Mouse (Mus musculus) lung, postnatal 25 days (tissue): ENCODE data around the gene Ppp1r3e.
A peak's percentile ranks its signal among the peaks of the same experiment; 100 is the strongest.

Source experiments
- DNase-seq: peaks from one replicate; pipeline ENCODE4 v3.0.0; 2022; ENCODE audit warnings: low spot score

Gene Ppp1r3e

GRCm38 (mm10) chr14:54883154-54884021 lies 6.0 kb upstream of the Ppp1r3e start, which contains the start of the genes Bcl2l2 and Gm20521:
TSS of gene Bcl2l2 (plus strand) at chr14:54883377.
TSS of gene Gm20521 (plus strand) at chr14:54883441.
- peak; percentile 82 for DNase-seq

GRCm38 (mm10) chr14:54876539-54877047 lies 757 bp downstream of the Ppp1r3e start:
- DNase-seq, result peak; percentile 89

- peak; percentile 23 for DNase-seq
These were observed 1.4 kb downstream of the Ppp1r3e start for GRCm38 (mm10) chr14:54875844-54876538.

DNA sequence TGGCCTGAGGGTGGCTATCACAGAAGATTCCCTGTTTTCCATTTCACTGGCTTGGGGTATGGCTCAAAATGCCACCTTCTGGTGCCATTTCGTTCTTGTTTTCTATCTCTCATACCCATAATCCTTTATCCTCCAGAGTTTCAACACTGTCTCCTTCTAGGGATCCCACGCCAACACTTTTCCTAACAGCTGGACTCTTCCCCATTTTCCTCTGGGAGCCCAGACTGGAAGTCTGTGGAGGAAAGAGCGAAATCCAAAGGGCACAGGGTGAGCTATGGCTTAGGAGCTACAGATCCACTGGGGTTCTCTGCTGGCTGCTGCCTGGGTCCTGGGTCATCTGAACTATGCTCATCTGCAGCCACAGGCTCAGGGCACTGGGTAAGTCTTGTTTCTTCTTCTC lies 3.2 kb downstream of the Ppp1r3e start:
- DNase-seq, result no peak

DNA sequence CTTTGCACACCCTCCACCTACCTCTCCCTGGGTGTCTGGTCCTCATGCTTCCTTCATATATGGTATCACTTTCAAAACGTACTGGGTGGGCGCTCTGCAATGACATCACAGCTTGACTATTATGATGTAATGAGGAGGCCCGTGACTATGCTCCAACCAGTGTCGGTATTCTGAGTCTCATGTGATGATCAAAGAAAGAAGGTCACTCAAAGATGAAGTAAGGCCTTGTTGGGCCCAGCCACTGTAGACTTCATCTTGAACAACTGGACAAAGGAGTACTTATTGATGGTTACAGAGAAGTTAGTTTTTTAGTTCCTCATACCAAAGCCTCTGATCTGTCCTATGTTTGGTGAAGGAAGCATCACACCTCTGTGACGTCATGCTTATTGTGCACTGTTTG lies 6.5 kb downstream of the Ppp1r3e start, which contains the start of gene Homez:
Homez (minus strand) TSS at position 101 of the 400 bp plus-strand sequence.
- DNase-seq, result no peak

DNA sequence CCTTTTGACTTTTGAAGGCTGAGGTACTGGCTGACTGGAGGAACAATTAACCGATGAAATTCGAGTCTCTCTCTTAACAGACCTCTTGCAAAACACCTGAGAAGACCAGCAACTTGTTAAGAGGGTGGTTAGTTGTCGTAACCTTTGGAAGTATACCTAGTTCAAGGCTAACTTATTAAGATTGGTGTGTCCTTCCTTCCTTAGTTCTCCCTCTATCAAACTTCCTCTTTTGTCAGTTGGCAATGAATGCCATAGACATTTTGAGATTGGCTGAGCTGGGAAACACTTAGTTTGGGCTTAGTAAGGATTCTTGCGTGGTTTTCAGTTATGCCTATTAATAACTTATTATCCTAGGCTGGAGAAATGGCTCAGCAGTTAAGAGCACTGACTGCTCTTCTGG lies 9.3 kb downstream of the Ppp1r3e start:
- no peak for DNase-seq

GRCm38 (mm10) chr14:54866936-54867335 lies 10.4 kb downstream of the Ppp1r3e start:
- no peak for DNase-seq

DNA sequence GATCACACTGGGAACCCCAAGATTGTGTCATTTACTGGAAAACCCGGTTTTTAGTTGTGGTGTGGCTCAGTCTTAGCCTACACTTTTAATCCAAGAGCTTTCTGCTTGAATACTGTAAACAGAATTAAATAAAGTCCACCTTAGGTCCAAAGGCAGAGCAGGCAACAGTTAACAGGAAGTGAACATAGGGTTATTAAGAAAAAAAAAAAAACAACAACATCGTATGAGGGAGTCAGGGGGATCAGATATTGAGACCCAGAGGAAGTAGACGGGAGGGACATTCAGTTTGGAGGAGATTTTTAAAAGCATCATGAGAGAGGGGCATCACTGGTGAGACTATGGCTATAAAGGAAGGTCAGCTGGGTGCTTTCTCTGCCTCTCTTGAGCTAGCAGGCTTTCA lies 11.1 kb downstream of the Ppp1r3e start:
- no peak for DNase-seq

- DNase-seq, result no peak
These were observed 11.7 kb downstream of the Ppp1r3e start for GRCm38 (mm10) chr14:54865626-54866025.

- DNase-seq, result no peak
These were observed 12.9 kb downstream of the Ppp1r3e start for GRCm38 (mm10) chr14:54864313-54865036.

- peak; percentile 94 for DNase-seq
These were observed 13.6 kb downstream of the Ppp1r3e start for GRCm38 (mm10) chr14:54863501-54864312.

- DNase-seq, result peak; percentile 46
These were observed 16.8 kb downstream of the Ppp1r3e start for GRCm38 (mm10) chr14:54860511-54860910.

- no peak for DNase-seq
These were observed 19.5 kb downstream of the Ppp1r3e start for GRCm38 (mm10) chr14:54857891-54858290.

DNA sequence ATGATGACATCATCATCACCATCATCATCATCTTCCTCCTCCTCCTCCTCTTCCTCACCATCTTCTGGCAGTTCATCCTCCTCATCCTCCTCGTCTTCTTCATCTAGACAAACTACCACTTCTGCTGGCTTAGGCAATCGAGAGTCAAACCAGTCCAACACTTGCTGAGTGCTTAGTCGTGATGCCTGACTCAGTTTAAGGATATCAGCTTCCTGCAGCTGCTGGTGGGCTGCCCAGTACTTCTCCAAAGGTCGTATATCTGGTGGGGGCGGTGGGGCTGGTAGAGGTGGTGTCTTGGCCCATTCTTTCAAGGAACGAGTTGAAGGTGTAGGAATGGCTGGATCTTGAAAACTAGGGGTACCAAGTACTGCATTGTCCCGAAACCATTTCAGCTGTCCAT lies 20.6 kb downstream of the Ppp1r3e start:
- DNase-seq, result no peak

GRCm38 (mm10) chr14:54855726-54856125 lies 21.6 kb downstream of the Ppp1r3e start:
- no peak for DNase-seq

DNA sequence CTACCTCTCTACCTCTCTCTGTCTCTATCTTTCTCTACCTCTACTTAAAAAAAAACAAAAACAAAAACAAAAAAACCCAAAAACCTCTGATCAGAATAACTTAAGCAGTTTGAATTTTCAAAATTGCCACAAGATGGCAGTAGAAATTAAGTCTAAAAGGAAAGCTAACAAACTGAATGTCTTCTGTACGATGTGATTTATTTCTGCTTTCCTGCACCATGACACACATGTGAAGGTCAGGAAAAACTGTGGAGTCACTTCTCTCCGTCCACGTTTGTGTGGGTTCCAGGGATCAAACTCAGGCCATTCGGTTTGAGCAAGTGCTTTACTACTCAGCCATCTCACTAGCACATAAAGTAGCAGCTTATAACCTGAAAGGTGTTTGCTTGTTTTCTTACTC lies 33.9 kb downstream of the Ppp1r3e start:
- peak; percentile 34 for DNase-seq

DNA sequence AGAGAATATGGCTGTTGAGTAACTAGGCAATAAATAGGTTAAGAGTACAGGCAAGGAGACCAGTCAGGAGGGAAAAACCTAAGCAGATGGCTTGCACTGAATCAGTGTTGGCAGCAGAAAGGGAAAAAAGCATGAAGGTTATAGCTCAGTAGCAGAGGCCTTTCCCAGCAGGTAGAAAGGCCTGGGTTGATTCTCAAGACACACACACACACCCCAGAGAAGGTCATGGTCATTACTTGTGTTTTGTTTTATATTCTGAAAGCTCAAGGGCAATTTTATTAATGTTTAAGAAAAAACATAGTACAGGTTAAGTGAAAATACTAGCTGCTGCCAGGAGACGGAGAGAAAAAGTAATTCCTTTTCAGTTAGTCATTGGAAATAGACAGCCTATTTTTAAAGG lies 53.6 kb downstream of the Ppp1r3e start:
- DNase-seq, result no peak
